Mouse (Mus musculus) fibroblast of lung, adult 2 months (primary cell): ENCODE measurements around the gene Aar2.
"Not testable (repeated sequence)": the region's sequence is repeated elsewhere in the genome, so short reads cannot be mapped to it uniquely, and the experiment has no call there.

Source experiments
- DNase-seq: peaks from one replicate; pipeline ENCODE4 v3.0.0-alpha.2; 2011; ENCODE audit warnings: low read depth

Aar2 gene

GRCm38 (mm10) chr2:156547123-156547891 is at the start of gene Aar2:
TSS of gene Aar2 (plus strand) at chr2:156547584.
- DNase-seq: peak; percentile 44

- DNase-seq: peak; percentile 36
Measured at GRCm38 (mm10) chr2:156497915-156498314, 49.5 kb upstream of the Aar2 start.

- no peak for DNase-seq
Measured at GRCm38 (mm10) chr2:156501025-156501424, 46.4 kb upstream of the Aar2 start.

GRCm38 (mm10) chr2:156505533-156505932 is 41.9 kb upstream of the Aar2 start:
- no peak for DNase-seq

GRCm38 (mm10) chr2:156512028-156512427 is 35.4 kb upstream of the Aar2 start:
- DNase-seq: no peak

GRCm38 (mm10) chr2:156512561-156512960 is 34.8 kb upstream of the Aar2 start:
- no peak for DNase-seq

- DNase-seq: no peak
Measured at GRCm38 (mm10) chr2:156515102-156515501, 32.3 kb upstream of the Aar2 start.

GRCm38 (mm10) chr2:156515565-156516185 is 31.7 kb upstream of the Aar2 start:
- peak; percentile 17 for DNase-seq

GRCm38 (mm10) chr2:156516678-156517077 is 30.7 kb upstream of the Aar2 start:
- not testable (repeated sequence) for DNase-seq

GRCm38 (mm10) chr2:156518306-156518705 is 29.1 kb upstream of the Aar2 start:
- DNase-seq: no peak

- no peak for DNase-seq
Measured at GRCm38 (mm10) chr2:156519584-156519983, 27.8 kb upstream of the Aar2 start.

GRCm38 (mm10) chr2:156522994-156523393 is 24.4 kb upstream of the Aar2 start:
- DNase-seq: no peak

- no peak for DNase-seq
Measured at GRCm38 (mm10) chr2:156524078-156524477, 23.3 kb upstream of the Aar2 start.

- DNase-seq: no peak
Measured at GRCm38 (mm10) chr2:156529726-156530125, 17.7 kb upstream of the Aar2 start.

- no peak for DNase-seq
Measured at GRCm38 (mm10) chr2:156533160-156533559, 14.2 kb upstream of the Aar2 start.

GRCm38 (mm10) chr2:156538817-156539555 is 8.4 kb upstream of the Aar2 start:
- DNase-seq: no peak

GRCm38 (mm10) chr2:156540991-156541390 is 6.4 kb upstream of the Aar2 start:
- no peak for DNase-seq

- no peak for DNase-seq
Measured at GRCm38 (mm10) chr2:156542410-156542809, 5.0 kb upstream of the Aar2 start.

- DNase-seq: no peak
Measured at GRCm38 (mm10) chr2:156543804-156544203, 3.6 kb upstream of the Aar2 start.

- no peak for DNase-seq
Measured at GRCm38 (mm10) chr2:156552421-156552820, 5.0 kb downstream of the Aar2 start.

- no peak for DNase-seq
Measured at GRCm38 (mm10) chr2:156561808-156562207, 14.4 kb downstream of the Aar2 start.

GRCm38 (mm10) chr2:156563557-156563956 is 16.2 kb downstream of the Aar2 start:
- DNase-seq: no peak

- no peak for DNase-seq
Measured at GRCm38 (mm10) chr2:156566512-156566911, 19.1 kb downstream of the Aar2 start.
